Mouse (Mus musculus): ENCODE measurements around the gene Zscan5b.
"Not testable (repeated sequence)": the region's sequence is repeated elsewhere in the genome, so short reads cannot be mapped to it uniquely, and the experiment has no call there.

The Zscan5b gene

GRCm38 (mm10) chr7:6221978-6222377 lies at the start of gene Zscan5b:
Gene Zscan5b (plus strand): TSS chr7:6222278.
- no peak for DNase-seq (ENCODE audit: low read depth)

- peak; percentile 27 for DNase-seq (ENCODE audit: low read depth)
Measured at GRCm38 (mm10) chr7:6172674-6173244, 49.3 kb upstream of the Zscan5b start.

GRCm38 (mm10) chr7:6173872-6174271 lies 48.2 kb upstream of the Zscan5b start:
- DNase-seq (ENCODE audit: low read depth): no peak

GRCm38 (mm10) chr7:6174365-6174987 lies 47.6 kb upstream of the Zscan5b start:
- DNase-seq (ENCODE audit: low read depth): not testable (repeated sequence)

GRCm38 (mm10) chr7:6179013-6179412 lies 43.1 kb upstream of the Zscan5b start:
- DNase-seq (ENCODE audit: low read depth): no peak

- no peak for DNase-seq (ENCODE audit: low read depth)
Measured at GRCm38 (mm10) chr7:6182882-6183281, 39.2 kb upstream of the Zscan5b start.

- DNase-seq (ENCODE audit: low read depth): no peak
Measured at GRCm38 (mm10) chr7:6183802-6184201, 38.3 kb upstream of the Zscan5b start.

- DNase-seq (ENCODE audit: low read depth): no peak
Measured at GRCm38 (mm10) chr7:6184521-6184920, 37.6 kb upstream of the Zscan5b start.

GRCm38 (mm10) chr7:6185391-6185790 lies 36.7 kb upstream of the Zscan5b start:
- DNase-seq (ENCODE audit: low read depth): no peak

- no peak for DNase-seq (ENCODE audit: low read depth)
Measured at GRCm38 (mm10) chr7:6186176-6186575, 35.9 kb upstream of the Zscan5b start.

- DNase-seq (ENCODE audit: low read depth): no peak
Measured at GRCm38 (mm10) chr7:6186756-6187155, 35.3 kb upstream of the Zscan5b start.

GRCm38 (mm10) chr7:6189542-6189941 lies 32.5 kb upstream of the Zscan5b start:
- no peak for DNase-seq (ENCODE audit: low read depth)

GRCm38 (mm10) chr7:6191376-6191775 lies 30.7 kb upstream of the Zscan5b start:
- DNase-seq (ENCODE audit: low read depth): peak; percentile 72

- no peak for DNase-seq (ENCODE audit: low read depth)
Measured at GRCm38 (mm10) chr7:6194129-6194528, 27.9 kb upstream of the Zscan5b start.

- DNase-seq (ENCODE audit: low read depth): no peak
Measured at GRCm38 (mm10) chr7:6195777-6196176, 26.3 kb upstream of the Zscan5b start.

- DNase-seq (ENCODE audit: low read depth): no peak
Measured at GRCm38 (mm10) chr7:6196790-6197189, 25.3 kb upstream of the Zscan5b start, which contains the start of gene Galp. Gene Galp (plus strand): TSS chr7:6197090.

- no peak for DNase-seq (ENCODE audit: low read depth)
Measured at GRCm38 (mm10) chr7:6204200-6204599, 17.9 kb upstream of the Zscan5b start.

GRCm38 (mm10) chr7:6213144-6213543 lies 8.9 kb upstream of the Zscan5b start:
- DNase-seq (ENCODE audit: low read depth): no peak

- not testable (repeated sequence) for DNase-seq (ENCODE audit: low read depth)
Measured at GRCm38 (mm10) chr7:6214691-6215090, 7.4 kb upstream of the Zscan5b start.

GRCm38 (mm10) chr7:6220147-6220546 lies 1.9 kb upstream of the Zscan5b start:
- DNase-seq (ENCODE audit: low read depth): no peak

- DNase-seq (ENCODE audit: low read depth): not testable (repeated sequence)
Measured at GRCm38 (mm10) chr7:6228491-6228890, 6.4 kb downstream of the Zscan5b start.

GRCm38 (mm10) chr7:6239787-6240186 lies 17.7 kb downstream of the Zscan5b start:
- no peak for DNase-seq (ENCODE audit: low read depth)

- peak; percentile 42 for DNase-seq (ENCODE audit: low read depth)
Measured at GRCm38 (mm10) chr7:6240841-6241425, 18.9 kb downstream of the Zscan5b start.

All from c-Kit-positive CD71-positive TER-119-negative erythroid progenitor cells, embryonic 14.5 days (primary cell).